Mouse (Mus musculus): ENCODE results near the gene C1qtnf9. TPM values are rescaled to one million over a fixed set of nuclear protein-coding genes. Genes with fewer than 3 reads are reported as not detected.

The C1qtnf9 gene
- polyA plus RNA-seq, 1 experiment = not detected

- TF ChIP-seq FOSL1 (IDR thresholded peaks at IDR 0.05; ENCODE audit: insufficient read depth, low read length, poor library complexity, severe bottlenecking) (no peak), CEBPB (IDR thresholded peaks at IDR 0.05; ENCODE audit: low read depth) (no peak), CTCF (IDR thresholded peaks at IDR 0.05; ENCODE audit: control insufficient read depth, insufficient read depth, insufficient read length) (no peak), MAX (IDR thresholded peaks at IDR 0.05) (no peak), MYOG (IDR thresholded peaks at IDR 0.05; ENCODE audit: control insufficient read depth, extremely low read depth, insufficient read length) (no peak), USF1 (IDR thresholded peaks at IDR 0.05; ENCODE audit: low read depth) (no peak), MYOD1 (IDR thresholded peaks at IDR 0.05; ENCODE audit: control insufficient read depth, insufficient read length, low read depth) (no peak)
- Histone ChIP-seq H3K79me3 (ENCODE audit: low read depth) (no peaks in the 10 kb centered on the region), H3K36me3 (ENCODE audit: control insufficient read depth, insufficient read depth) (no peaks in the 10 kb centered on the region), H3K79me2 (ENCODE audit: control insufficient read depth, insufficient read depth) (no peaks in the 10 kb centered on the region), H3ac (ENCODE audit: control insufficient read depth, insufficient read length, low read depth) (no peak overlapping the region), H3K4me3 (ENCODE audit: insufficient read depth, poor library complexity, severe bottlenecking) (no peak overlapping the region), H3K27me3 (ENCODE audit: control insufficient read depth, insufficient read depth, insufficient read length) (peaks cover 8% of the 10 kb centered on the region)
Measured at GRCm38 (mm10) chr14:60776521-60776920, 8.6 kb downstream of the C1qtnf9 start.

- no peaks in the 10 kb centered on the region for H3K79me2 ChIP-seq (ENCODE audit: control insufficient read depth, insufficient read depth)
- H3K27me3 ChIP-seq (ENCODE audit: control insufficient read depth, insufficient read depth, insufficient read length) = peaks cover 4% of the 10 kb centered on the region
- H3K4me3 ChIP-seq (ENCODE audit: insufficient read depth, poor library complexity, severe bottlenecking) = no peak overlapping the region
- no peak overlapping the region for H3ac ChIP-seq (ENCODE audit: control insufficient read depth, insufficient read length, low read depth)
- H3K79me3 ChIP-seq (ENCODE audit: low read depth) = no peaks in the 10 kb centered on the region
- TF ChIP-seq USF1 (IDR thresholded peaks at IDR 0.05; ENCODE audit: low read depth) (no peak), MYOD1 (IDR thresholded peaks at IDR 0.05; ENCODE audit: control insufficient read depth, insufficient read length, low read depth) (no peak), CEBPB (IDR thresholded peaks at IDR 0.05; ENCODE audit: low read depth) (no peak), MYOG (IDR thresholded peaks at IDR 0.05; ENCODE audit: control insufficient read depth, extremely low read depth, insufficient read length) (no peak), FOSL1 (IDR thresholded peaks at IDR 0.05; ENCODE audit: insufficient read depth, low read length, poor library complexity, severe bottlenecking) (no peak), MAX (IDR thresholded peaks at IDR 0.05) (no peak), CTCF (IDR thresholded peaks at IDR 0.05; ENCODE audit: control insufficient read depth, insufficient read depth, insufficient read length) (no peak)
- H3K36me3 ChIP-seq (ENCODE audit: control insufficient read depth, insufficient read depth) = no peaks in the 10 kb centered on the region
Measured at GRCm38 (mm10) chr14:60777485-60777919, 9.6 kb downstream of the C1qtnf9 start.

GRCm38 (mm10) chr14:60779198-60779597 lies 11.3 kb downstream of the C1qtnf9 start:
- Histone ChIP-seq H3ac (ENCODE audit: control insufficient read depth, insufficient read length, low read depth) (no peak overlapping the region), H3K36me3 (ENCODE audit: control insufficient read depth, insufficient read depth) (no peaks in the 10 kb centered on the region), H3K4me3 (ENCODE audit: insufficient read depth, poor library complexity, severe bottlenecking) (no peak overlapping the region), H3K79me3 (ENCODE audit: low read depth) (no peaks in the 10 kb centered on the region), H3K27me3 (ENCODE audit: control insufficient read depth, insufficient read depth, insufficient read length) (peaks cover 3% of the 10 kb centered on the region), H3K79me2 (ENCODE audit: control insufficient read depth, insufficient read depth) (no peaks in the 10 kb centered on the region)
- no peak for TF ChIP-seq USF1 (IDR thresholded peaks at IDR 0.05; ENCODE audit: low read depth)
- no peak for TF ChIP-seq MAX (IDR thresholded peaks at IDR 0.05)
- TF ChIP-seq CEBPB (IDR thresholded peaks at IDR 0.05; ENCODE audit: low read depth) = no peak
- no peak for TF ChIP-seq MYOD1 (IDR thresholded peaks at IDR 0.05; ENCODE audit: control insufficient read depth, insufficient read length, low read depth)
- TF ChIP-seq FOSL1 (IDR thresholded peaks at IDR 0.05; ENCODE audit: insufficient read depth, low read length, poor library complexity, severe bottlenecking) = no peak
- TF ChIP-seq MYOG (IDR thresholded peaks at IDR 0.05; ENCODE audit: control insufficient read depth, extremely low read depth, insufficient read length) = no peak
- no peak for TF ChIP-seq CTCF (IDR thresholded peaks at IDR 0.05; ENCODE audit: control insufficient read depth, insufficient read depth, insufficient read length)

- TF ChIP-seq CTCF (IDR thresholded peaks at IDR 0.05; ENCODE audit: control insufficient read depth, insufficient read depth, insufficient read length) (no peak), MYOG (IDR thresholded peaks at IDR 0.05; ENCODE audit: control insufficient read depth, extremely low read depth, insufficient read length) (no peak), MAX (IDR thresholded peaks at IDR 0.05) (no peak), CEBPB (IDR thresholded peaks at IDR 0.05; ENCODE audit: low read depth) (no peak)
- Histone ChIP-seq H3K27me3 (ENCODE audit: control insufficient read depth, insufficient read depth, insufficient read length) (peaks cover 3% of the 10 kb centered on the region), H3K79me2 (ENCODE audit: control insufficient read depth, insufficient read depth) (no peaks in the 10 kb centered on the region), H3K4me3 (ENCODE audit: insufficient read depth, poor library complexity, severe bottlenecking) (no peak overlapping the region), H3ac (ENCODE audit: control insufficient read depth, insufficient read length, low read depth) (no peak overlapping the region), H3K79me3 (ENCODE audit: low read depth) (no peaks in the 10 kb centered on the region), H3K36me3 (ENCODE audit: control insufficient read depth, insufficient read depth) (no peaks in the 10 kb centered on the region)
Measured at GRCm38 (mm10) chr14:60782121-60782656, 14.3 kb downstream of the C1qtnf9 start.

- TF ChIP-seq MYOD1 (IDR thresholded peaks at IDR 0.05; ENCODE audit: control insufficient read depth, insufficient read length, low read depth) = no peak
- TF ChIP-seq MYOG (IDR thresholded peaks at IDR 0.05; ENCODE audit: control insufficient read depth, extremely low read depth, insufficient read length) = no peak
- no peak for TF ChIP-seq FOSL1 (IDR thresholded peaks at IDR 0.05; ENCODE audit: insufficient read depth, low read length, poor library complexity, severe bottlenecking)
- no peak for TF ChIP-seq CTCF (IDR thresholded peaks at IDR 0.05; ENCODE audit: control insufficient read depth, insufficient read depth, insufficient read length)
- no peak for TF ChIP-seq USF1 (IDR thresholded peaks at IDR 0.05; ENCODE audit: low read depth)
- TF ChIP-seq MAX (IDR thresholded peaks at IDR 0.05) = no peak
- no peak for TF ChIP-seq CEBPB (IDR thresholded peaks at IDR 0.05; ENCODE audit: low read depth)
- Histone ChIP-seq H3ac (ENCODE audit: control insufficient read depth, insufficient read length, low read depth) (no peak overlapping the region), H3K79me3 (ENCODE audit: low read depth) (no peaks in the 10 kb centered on the region), H3K4me3 (ENCODE audit: insufficient read depth, poor library complexity, severe bottlenecking) (no peak overlapping the region), H3K36me3 (ENCODE audit: control insufficient read depth, insufficient read depth) (peaks cover 3% of the 10 kb centered on the region), H3K79me2 (ENCODE audit: control insufficient read depth, insufficient read depth) (no peaks in the 10 kb centered on the region), H3K27me3 (ENCODE audit: control insufficient read depth, insufficient read depth, insufficient read length) (peaks cover 3% of the 10 kb centered on the region)
Measured at GRCm38 (mm10) chr14:60783196-60783595, 15.3 kb downstream of the C1qtnf9 start.

Measured in C2C12 (cell line).